Mouse (Mus musculus): ENCODE measurements around the gene Babam2. TPM values are rescaled to one million over a fixed set of nuclear protein-coding genes. Genes with fewer than 3 reads are reported as not detected.

The Babam2 gene
- polyA plus RNA-seq, 1 experiment, result 70.1 TPM

GRCm38 (mm10) chr5:31749401-31749800, 51.9 kb downstream of the Babam2 start:
- no peak overlapping the region for H3K27ac ChIP-seq (replicated peaks; ENCODE audit: low read depth, low read length)
- H3K4me3 ChIP-seq (ENCODE audit: insufficient read depth, low read depth, low read length), result no peak overlapping the region
- H3K4me1 ChIP-seq (ENCODE audit: control insufficient read depth, insufficient read depth, insufficient read length, low read length), result peaks cover 10% of the 10 kb centered on the region

- H3K27ac ChIP-seq (replicated peaks; ENCODE audit: low read depth, low read length), result no peak overlapping the region
- peaks cover 13% of the 10 kb centered on the region for H3K4me1 ChIP-seq (ENCODE audit: control insufficient read depth, insufficient read depth, insufficient read length, low read length)
Measured at GRCm38 (mm10) chr5:31750231-31750925, 52.9 kb downstream of the Babam2 start.

GRCm38 (mm10) chr5:31750955-31751354, 53.5 kb downstream of the Babam2 start:
- Histone ChIP-seq H3K27ac (replicated peaks; ENCODE audit: low read depth, low read length) (no peak overlapping the region; the same call in 1 of the 2 replicates), H3K4me3 (ENCODE audit: insufficient read depth, low read depth, low read length) (no peak overlapping the region), H3K4me1 (ENCODE audit: control insufficient read depth, insufficient read depth, insufficient read length, low read length) (peaks cover 14% of the 10 kb centered on the region)

More at GRCm38 (mm10) chr5:31750231-31750925, 52.9 kb downstream of the Babam2 start:
- H3K4me3 ChIP-seq (ENCODE audit: insufficient read depth, low read depth, low read length), result no peak overlapping the region

GRCm38 (mm10) chr5:31754634-31755033, 57.1 kb downstream of the Babam2 start:
- Histone ChIP-seq H3K27ac (replicated peaks; ENCODE audit: low read depth, low read length) (no peak overlapping the region), H3K4me3 (ENCODE audit: insufficient read depth, low read depth, low read length) (no peak overlapping the region), H3K4me1 (ENCODE audit: control insufficient read depth, insufficient read depth, insufficient read length, low read length) (peaks cover 11% of the 10 kb centered on the region; the same call in 1 of the 2 replicates)

GRCm38 (mm10) chr5:31755255-31755654, 57.8 kb downstream of the Babam2 start:
- Histone ChIP-seq H3K4me1 (ENCODE audit: control insufficient read depth, insufficient read depth, insufficient read length, low read length) (peaks cover 11% of the 10 kb centered on the region; the same call in 1 of the 2 replicates), H3K27ac (replicated peaks; ENCODE audit: low read depth, low read length) (no peak overlapping the region), H3K4me3 (ENCODE audit: insufficient read depth, low read depth, low read length) (no peak overlapping the region)

GRCm38 (mm10) chr5:31758310-31759091, 61.0 kb downstream of the Babam2 start:
- H3K4me1 ChIP-seq (ENCODE audit: control insufficient read depth, insufficient read depth, insufficient read length, low read length), result peaks cover 7% of the 10 kb centered on the region; the same call in 1 of the 2 replicates
- no peak overlapping the region for H3K4me3 ChIP-seq (ENCODE audit: insufficient read depth, low read depth, low read length)
- H3K27ac ChIP-seq (replicated peaks; ENCODE audit: low read depth, low read length), result 0 out of 2 replicates have a peak overlapping the region, but pooled peaks have one; percentile 51

- H3K4me1 ChIP-seq (ENCODE audit: control insufficient read depth, insufficient read depth, insufficient read length, low read length), result no peaks in the 10 kb centered on the region
- H3K4me3 ChIP-seq (ENCODE audit: insufficient read depth, low read depth, low read length), result no peak overlapping the region
- no peak overlapping the region for H3K27ac ChIP-seq (replicated peaks; ENCODE audit: low read depth, low read length)
Measured at GRCm38 (mm10) chr5:31761836-31762235, 64.4 kb downstream of the Babam2 start.

- Histone ChIP-seq H3K27ac (replicated peaks; ENCODE audit: low read depth, low read length) (no peak overlapping the region), H3K4me1 (ENCODE audit: control insufficient read depth, insufficient read depth, insufficient read length, low read length) (peaks cover 9% of the 10 kb centered on the region; the same call in 1 of the 2 replicates), H3K4me3 (ENCODE audit: insufficient read depth, low read depth, low read length) (no peak overlapping the region)
Measured at GRCm38 (mm10) chr5:31762773-31763172, 65.3 kb downstream of the Babam2 start.

- Histone ChIP-seq H3K4me1 (ENCODE audit: control insufficient read depth, insufficient read depth, insufficient read length, low read length) (peaks cover 10% of the 10 kb centered on the region; the same call in 1 of the 2 replicates), H3K4me3 (ENCODE audit: insufficient read depth, low read depth, low read length) (no peak overlapping the region), H3K27ac (replicated peaks; ENCODE audit: low read depth, low read length) (no peak overlapping the region)
Measured at GRCm38 (mm10) chr5:31765824-31766223, 68.3 kb downstream of the Babam2 start.

- peak overlapping the region; percentile 83 for H3K27ac ChIP-seq (replicated peaks; ENCODE audit: low read depth, low read length)
Measured at GRCm38 (mm10) chr5:31766841-31767542, 69.5 kb downstream of the Babam2 start.

GRCm38 (mm10) chr5:31771486-31771885, 74.0 kb downstream of the Babam2 start:
- H3K27ac ChIP-seq (replicated peaks; ENCODE audit: low read depth, low read length), result no peak overlapping the region
- H3K4me3 ChIP-seq (ENCODE audit: insufficient read depth, low read depth, low read length), result no peak overlapping the region
- peaks cover 10% of the 10 kb centered on the region; the same call in 1 of the 2 replicates for H3K4me1 ChIP-seq (ENCODE audit: control insufficient read depth, insufficient read depth, insufficient read length, low read length)

More at GRCm38 (mm10) chr5:31766841-31767542, 69.5 kb downstream of the Babam2 start:
- Histone ChIP-seq H3K4me1 (ENCODE audit: control insufficient read depth, insufficient read depth, insufficient read length, low read length) (peaks cover 10% of the 10 kb centered on the region; the same call in 1 of the 2 replicates), H3K4me3 (ENCODE audit: insufficient read depth, low read depth, low read length) (no peak overlapping the region)

- Histone ChIP-seq H3K27ac (replicated peaks; ENCODE audit: low read depth, low read length) (no peak overlapping the region), H3K4me1 (ENCODE audit: control insufficient read depth, insufficient read depth, insufficient read length, low read length) (peaks cover 10% of the 10 kb centered on the region; the same call in 1 of the 2 replicates)
Measured at GRCm38 (mm10) chr5:31771921-31772320, 74.4 kb downstream of the Babam2 start.

GRCm38 (mm10) chr5:31774976-31775375, 77.5 kb downstream of the Babam2 start:
- Histone ChIP-seq H3K4me3 (ENCODE audit: insufficient read depth, low read depth, low read length) (no peak overlapping the region), H3K27ac (replicated peaks; ENCODE audit: low read depth, low read length) (no peak overlapping the region), H3K4me1 (ENCODE audit: control insufficient read depth, insufficient read depth, insufficient read length, low read length) (no peaks in the 10 kb centered on the region)

More at GRCm38 (mm10) chr5:31771921-31772320, 74.4 kb downstream of the Babam2 start:
- H3K4me3 ChIP-seq (ENCODE audit: insufficient read depth, low read depth, low read length), result no peak overlapping the region

GRCm38 (mm10) chr5:31781624-31782023, 84.1 kb downstream of the Babam2 start:
- no peaks in the 10 kb centered on the region for H3K4me1 ChIP-seq (ENCODE audit: control insufficient read depth, insufficient read depth, insufficient read length, low read length)
- no peak overlapping the region for H3K4me3 ChIP-seq (ENCODE audit: insufficient read depth, low read depth, low read length)

GRCm38 (mm10) chr5:31787201-31787600, 89.7 kb downstream of the Babam2 start:
- no peak overlapping the region for H3K4me3 ChIP-seq (ENCODE audit: insufficient read depth, low read depth, low read length)
- no peak overlapping the region for H3K27ac ChIP-seq (replicated peaks; ENCODE audit: low read depth, low read length)
- H3K4me1 ChIP-seq (ENCODE audit: control insufficient read depth, insufficient read depth, insufficient read length, low read length), result peaks cover 8% of the 10 kb centered on the region

More at GRCm38 (mm10) chr5:31781624-31782023, 84.1 kb downstream of the Babam2 start:
- H3K27ac ChIP-seq (replicated peaks; ENCODE audit: low read depth, low read length), result no peak overlapping the region

Data from brown adipose tissue, adult 24 weeks (tissue).